Mouse (Mus musculus) telencephalon, adult 2 months (tissue): Measurements from ENCODE around the gene Kiss1r.
"Not testable (repeated sequence)": the region's sequence is repeated elsewhere in the genome, so short reads cannot be mapped to it uniquely, and the experiment has no call there.

Experiments
- DNase-seq: peaks from one replicate; pipeline ENCODE4 v3.0.0-alpha.2; 2011; ENCODE audit warnings: low read depth, low spot score

Kiss1r gene

DNA sequence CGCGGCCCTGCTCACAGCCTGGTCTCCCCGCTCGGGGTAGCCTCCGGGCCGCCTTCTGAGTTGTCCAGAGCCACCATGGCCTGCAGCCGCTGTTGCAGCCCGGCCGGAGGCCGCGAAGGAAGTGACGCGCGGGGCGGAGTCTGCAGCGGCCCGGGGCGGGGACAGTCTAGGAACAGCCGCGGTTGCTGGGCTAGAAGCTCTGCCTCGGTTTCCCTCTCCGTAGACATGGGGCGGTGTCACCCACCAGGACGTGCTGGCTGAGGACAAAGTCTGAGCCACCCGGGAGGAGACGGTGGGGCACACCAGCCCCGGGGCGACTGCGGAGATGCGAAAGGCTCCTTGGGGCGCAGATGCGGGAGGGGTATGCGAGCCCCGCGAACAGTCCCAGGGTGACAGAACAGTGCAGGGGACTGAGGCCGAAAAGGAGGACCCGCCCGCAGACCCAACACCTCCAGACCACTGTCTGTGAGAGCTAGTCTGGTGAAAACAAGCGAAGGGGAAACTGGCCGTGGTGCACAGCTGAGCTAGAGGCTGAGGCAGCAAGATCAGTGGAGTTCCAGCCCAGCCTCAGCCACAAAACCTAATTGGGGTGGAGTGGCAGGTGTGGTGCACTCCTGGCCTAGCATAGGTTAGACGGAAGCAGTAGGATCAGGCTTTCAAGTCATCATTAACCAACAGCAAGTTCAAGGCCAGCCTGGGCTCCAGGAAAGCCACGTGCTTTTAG is at the start of gene Kiss1r:
Gene Kiss1r (plus strand): TSS at position 164 of the 724 bp plus-strand sequence.
- DNase-seq, result no peak

GRCm38 (mm10) chr10:79871845-79872244 is 44.9 kb upstream of the Kiss1r start:
- no peak for DNase-seq

DNA sequence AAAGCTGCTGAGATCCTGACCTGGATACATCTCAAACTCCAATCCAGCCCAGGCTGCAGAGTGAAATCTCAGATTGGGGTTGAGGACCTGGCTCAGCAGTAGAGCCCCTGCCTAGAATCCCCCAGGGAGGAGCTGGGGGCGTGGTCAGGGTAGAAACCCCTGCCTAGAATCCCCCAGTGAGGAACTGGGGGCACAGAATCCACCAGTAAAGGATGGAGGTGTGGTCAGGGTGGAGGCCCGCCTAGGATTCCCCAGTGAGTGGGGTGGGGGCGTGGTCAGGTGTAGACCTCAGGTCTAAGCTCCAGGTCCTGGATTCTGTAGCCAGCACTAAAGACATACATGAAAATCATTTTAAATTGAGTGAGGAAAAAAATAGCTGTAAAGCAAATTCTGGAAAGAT is 43.9 kb upstream of the Kiss1r start:
- no peak for DNase-seq

DNA sequence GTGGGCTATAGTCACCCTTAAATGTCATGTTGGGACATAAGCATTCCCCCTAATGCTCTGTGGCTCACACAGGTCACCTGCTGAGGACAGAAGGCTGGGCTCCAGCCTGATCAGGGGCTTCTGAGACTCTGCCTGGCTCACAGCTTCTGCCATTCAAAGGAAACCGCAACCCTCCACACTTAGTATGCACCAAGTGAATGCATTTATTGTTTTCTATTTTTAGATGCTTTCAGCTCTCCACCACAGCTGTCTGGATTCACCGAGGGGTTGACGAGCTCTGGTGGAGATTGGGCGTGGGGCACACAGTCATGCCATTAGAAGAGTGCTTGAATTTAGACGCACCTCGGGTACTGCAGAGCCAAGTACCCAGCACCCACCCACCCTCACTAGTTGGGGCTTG is 43.5 kb upstream of the Kiss1r start:
- no peak for DNase-seq

GRCm38 (mm10) chr10:79873715-79874289 is 43.0 kb upstream of the Kiss1r start:
- DNase-seq, result no peak

DNA sequence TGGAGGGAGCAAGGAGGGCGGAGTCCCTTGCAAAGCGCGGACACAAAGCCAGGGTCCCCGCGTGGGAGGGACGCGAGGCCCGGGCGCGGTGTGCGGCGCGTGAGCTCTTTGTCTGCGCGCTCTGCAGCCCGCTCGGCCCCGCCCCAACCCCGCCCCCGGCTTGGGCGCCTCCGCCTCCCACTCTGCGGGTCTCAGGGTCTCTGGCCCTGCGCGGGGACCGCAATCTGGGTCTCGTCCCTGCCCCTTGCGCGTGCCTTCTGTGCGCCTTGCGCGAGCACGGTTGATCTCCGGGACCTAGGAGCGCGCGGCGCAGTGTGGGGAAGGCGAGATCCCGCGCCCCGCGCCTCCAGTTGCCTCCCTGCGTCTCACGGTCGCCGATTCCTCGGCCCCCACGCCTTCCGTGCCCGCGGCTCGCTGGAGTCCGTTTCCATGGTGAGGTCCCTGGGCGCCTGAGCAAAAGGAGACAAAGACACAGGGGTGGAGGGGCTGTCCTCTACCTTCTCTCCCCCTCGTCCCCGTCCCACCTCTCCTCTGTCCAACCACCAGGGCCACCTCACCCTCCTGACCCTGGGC is 42.4 kb upstream of the Kiss1r start, which contains the start of the genes Prtn3 and Plppr3:
Gene Prtn3 (plus strand): TSS at position 187 of the 573 bp plus-strand sequence.
Gene Plppr3 (minus strand): TSS at position 345 of the 573 bp plus-strand sequence.
- DNase-seq, result no peak

GRCm38 (mm10) chr10:79877174-79877573 is 39.6 kb upstream of the Kiss1r start:
- DNase-seq, result no peak

GRCm38 (mm10) chr10:79877757-79878156 is 39.0 kb upstream of the Kiss1r start:
- no peak for DNase-seq

GRCm38 (mm10) chr10:79879527-79879926 is 37.2 kb upstream of the Kiss1r start:
- no peak for DNase-seq

- DNase-seq, result no peak
These were observed 36.0 kb upstream of the Kiss1r start for GRCm38 (mm10) chr10:79880721-79881120.

GRCm38 (mm10) chr10:79881981-79882380 is 34.8 kb upstream of the Kiss1r start:
- DNase-seq, result no peak

DNA sequence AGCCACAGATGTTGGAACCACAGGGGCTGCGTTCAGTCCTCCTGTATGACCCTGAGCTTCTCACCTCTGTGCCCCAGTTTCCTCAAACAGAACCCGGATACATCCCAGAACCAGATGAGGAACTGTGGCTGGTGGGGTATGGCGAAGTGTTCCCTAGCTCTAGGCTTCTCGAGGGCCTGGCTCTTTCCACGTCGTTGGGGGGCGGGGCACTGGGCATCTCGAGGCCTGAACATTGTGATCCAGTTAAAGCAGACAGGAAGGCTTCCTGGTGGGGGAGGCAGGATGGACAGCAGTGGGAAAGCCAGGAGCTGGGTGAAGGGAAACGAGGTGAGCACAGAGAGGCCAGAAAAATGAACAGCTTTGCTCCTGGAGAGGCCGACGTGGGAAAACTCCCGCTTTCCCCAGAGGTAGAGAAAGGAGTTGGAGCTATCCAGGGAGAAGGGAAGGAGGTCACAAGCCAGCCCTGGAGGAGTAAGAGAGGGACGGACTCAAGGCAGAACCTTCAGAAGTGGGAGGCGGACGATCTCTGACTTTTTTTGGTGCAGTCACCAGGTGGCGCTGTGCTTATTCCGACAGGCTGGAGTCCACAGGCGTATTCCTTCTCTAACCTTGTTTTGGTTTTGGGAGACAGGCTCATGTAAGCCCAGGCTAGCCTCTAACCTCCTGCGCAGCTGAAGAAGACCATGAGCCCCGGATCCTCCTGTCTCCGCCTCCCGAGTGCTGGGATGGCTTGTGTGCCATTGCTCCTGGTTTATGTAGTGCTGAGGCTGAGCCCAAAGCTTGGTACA is 33.3 kb upstream of the Kiss1r start:
- no peak for DNase-seq

GRCm38 (mm10) chr10:79884446-79884845 is 32.3 kb upstream of the Kiss1r start:
- no peak for DNase-seq

GRCm38 (mm10) chr10:79884938-79885337 is 31.8 kb upstream of the Kiss1r start:
- not testable (repeated sequence) for DNase-seq

GRCm38 (mm10) chr10:79886054-79886453 is 30.7 kb upstream of the Kiss1r start, which contains the start of gene Elane:
TSS of gene Elane (plus strand) at chr10:79886247.
- no peak for DNase-seq

GRCm38 (mm10) chr10:79886611-79887010 is 30.2 kb upstream of the Kiss1r start:
- no peak for DNase-seq

DNA sequence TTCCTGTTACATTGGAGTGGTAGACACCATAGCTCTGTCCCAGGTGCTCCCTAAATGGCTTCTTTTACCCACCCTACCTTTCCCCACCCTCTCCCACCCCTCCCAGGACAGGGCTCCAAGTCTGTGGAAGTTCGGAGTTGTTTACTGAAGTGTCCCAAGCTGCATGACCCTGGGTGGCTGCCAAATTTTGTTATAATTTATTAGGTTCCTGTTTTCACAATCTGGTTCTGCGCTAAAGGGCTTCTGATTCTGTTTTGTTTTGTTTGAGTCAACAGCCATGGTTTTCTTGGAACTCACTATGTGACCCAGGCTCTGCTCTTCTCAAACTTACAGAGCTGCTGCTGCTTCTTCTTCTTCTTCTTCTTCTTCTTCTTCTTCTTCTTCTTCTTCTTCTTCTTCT is 27.4 kb upstream of the Kiss1r start:
- no peak for DNase-seq

DNA sequence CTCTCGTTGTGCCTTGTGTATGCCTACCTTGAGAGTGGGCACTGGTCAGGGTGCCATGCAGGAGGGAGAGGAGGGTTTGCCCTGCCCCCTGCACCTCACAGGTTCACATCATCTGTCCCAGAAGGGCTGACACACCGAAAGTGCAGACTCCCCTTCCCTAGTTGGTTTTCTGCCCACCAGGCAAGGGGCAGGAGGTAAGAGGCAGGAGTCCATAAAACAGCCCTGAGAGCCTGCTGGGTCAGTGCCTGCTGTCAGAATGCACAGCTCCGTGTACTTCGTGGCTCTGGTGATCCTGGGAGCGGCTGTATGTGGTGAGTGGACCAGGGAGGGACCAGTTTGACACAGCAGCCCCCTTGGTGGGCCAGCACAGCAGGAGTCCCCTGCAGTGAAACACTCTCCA is 26.1 kb upstream of the Kiss1r start, which contains the start of gene Cfd:
Gene Cfd (plus strand): TSS at position 184 of the 400 bp plus-strand sequence.
- no peak for DNase-seq

DNA sequence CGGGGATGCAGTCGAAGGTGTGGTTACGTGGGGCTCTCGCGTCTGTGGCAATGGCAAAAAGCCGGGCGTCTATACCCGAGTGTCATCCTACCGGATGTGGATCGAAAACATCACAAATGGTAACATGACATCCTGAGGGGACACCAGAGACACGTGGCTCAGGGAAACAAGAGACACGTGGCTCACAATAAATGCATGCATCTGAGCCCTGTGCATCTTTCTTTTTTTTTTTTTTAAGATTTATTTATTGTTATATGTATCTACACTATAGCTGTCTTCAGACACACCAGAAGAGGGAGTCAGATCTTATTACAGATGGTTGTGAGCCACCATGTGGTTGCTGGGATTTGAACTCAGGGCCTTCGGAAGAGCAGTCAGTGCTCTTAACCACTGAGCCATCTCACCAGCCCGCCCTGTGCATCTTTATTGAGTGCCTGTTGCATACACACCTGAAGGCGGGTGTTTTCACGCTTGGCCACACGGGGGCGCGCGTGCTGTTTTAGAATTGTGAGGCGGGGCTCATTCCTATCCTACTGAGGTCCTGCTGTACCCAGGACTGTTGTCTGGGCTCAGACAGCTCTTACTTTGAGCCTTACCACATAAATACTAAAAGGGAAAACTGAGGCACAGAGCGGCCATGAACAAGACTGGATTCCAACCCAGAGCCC is 24.2 kb upstream of the Kiss1r start:
- not testable (repeated sequence) for DNase-seq

GRCm38 (mm10) chr10:79896306-79896705 is 20.5 kb upstream of the Kiss1r start:
- DNase-seq, result no peak

DNA sequence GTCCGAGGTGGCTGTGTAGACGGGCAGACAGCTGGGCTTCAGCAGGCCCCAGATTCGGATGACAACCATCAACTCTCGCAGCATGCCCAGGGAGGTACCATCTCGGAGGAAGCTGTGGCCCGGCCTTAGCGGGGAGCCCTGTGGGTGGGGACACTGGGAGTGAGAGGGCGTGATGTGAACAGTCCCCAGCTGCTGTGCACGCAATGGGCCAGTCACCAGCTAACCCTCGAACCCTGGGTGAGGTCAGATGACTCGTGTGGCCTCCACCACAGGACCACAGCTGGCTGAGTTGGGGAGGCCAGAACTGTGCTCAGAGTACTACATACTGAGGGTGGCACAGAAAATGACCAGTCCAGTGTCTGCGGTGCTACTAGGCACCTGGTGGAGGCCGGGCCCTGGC is 20.0 kb upstream of the Kiss1r start:
- DNase-seq, result no peak
